Mouse (Mus musculus) heart, embryonic 14.5 days (tissue): ENCODE measurements around the gene Sipa1. TPM values are rescaled to one million over a fixed set of nuclear protein-coding genes. Genes with fewer than 3 reads are reported as not detected.

Experiments used
- ATAC-seq: fragments of 200-750 bp; cut with Nextera tagmentation; 2 replicates; pipeline ENCODE4 v1.8.0; 2017; ENCODE audit warnings: low read depth, moderate TSS enrichment; ENCODE audit not compliant: insufficient number of reproducible peaks, insufficient read depth, low FRiP score
- H3K27ac ChIP-seq, 2 experiments: fragments of 200-500 bp in 1 of 2; fragments of 300-500 bp in 1 of 2; sonication (generic) in 1 of 2; replicated peaks in 1 of 2; 2 replicates each; pipeline ENCODE4 v1.5.1; 2012 to 2014; ENCODE audit warnings: low read depth in 2 of 2, low read length in 2 of 2, control low read depth in 1 of 2, mild to moderate bottlenecking in 1 of 2, mixed read lengths in 1 of 2; ENCODE audit not compliant: control insufficient read depth in 1 of 2, insufficient read depth in 1 of 2
- H3K27me3 ChIP-seq: fragments of 300-500 bp; sonication (generic); 2 replicates; pipeline ENCODE4 v1.6.1; 2014; ENCODE audit warnings: mild to moderate bottlenecking, low read length, control low read depth; ENCODE audit not compliant: control insufficient read depth, insufficient read depth
- H3K36me3 ChIP-seq: fragments of 300-500 bp; sonication (generic); 2 replicates; pipeline ENCODE4 v1.6.1; 2014; ENCODE audit warnings: mild to moderate bottlenecking, control low read depth, low read length, mixed read lengths; ENCODE audit not compliant: control insufficient read depth, insufficient read depth
- H3K4me1 ChIP-seq, 2 experiments: fragments of 200-500 bp in 1 of 2; fragments of 300-500 bp in 1 of 2; sonication (generic) in 1 of 2; 2 replicates each; pipeline ENCODE4 v1.6.1; 2012 to 2014; ENCODE audit warnings: low read length in 2 of 2, control low read depth in 1 of 2, mixed read lengths in 1 of 2; ENCODE audit not compliant: control insufficient read depth in 2 of 2, insufficient read depth in 2 of 2
- H3K4me2 ChIP-seq: fragments of 300-500 bp; sonication (generic); 2 replicates; pipeline ENCODE4 v1.6.1; 2014; ENCODE audit warnings: mild to moderate bottlenecking, low read length
- H3K4me3 ChIP-seq, 2 experiments: fragments of 200-500 bp in 1 of 2; fragments of 300-500 bp in 1 of 2; sonication (generic) in 1 of 2; 2 replicates each; pipeline ENCODE4 v1.5.1; 2012 to 2014; ENCODE audit warnings: low read length in 2 of 2, mild to moderate bottlenecking in 2 of 2, control low read depth in 1 of 2, low read depth in 1 of 2, moderate library complexity in 1 of 2; ENCODE audit not compliant: control insufficient read depth in 1 of 2, insufficient read depth in 1 of 2
- H3K9ac ChIP-seq: fragments of 300-500 bp; sonication (generic); 2 replicates; pipeline ENCODE4 v1.6.1; 2014; ENCODE audit warnings: mild to moderate bottlenecking, low read length
- H3K9me3 ChIP-seq: fragments of 300-500 bp; sonication (generic); 2 replicates; pipeline ENCODE4 v1.6.1; 2016; ENCODE audit warnings: low read length, control low read depth; ENCODE audit not compliant: control insufficient read depth
- WGBS: fragments of 180-500 bp; shearing (Covaris S2); extraction: QIAGEN DNeasy Blood & Tissue Kit; methylation state at CpG from one replicate; pipeline ENCODE4 v1.1.7; 2014; 5-methylcytosine and 5-hydroxymethylcytosine counted together
- polyA plus RNA-seq: library from polyadenylated mRNA; unstranded; fragments of >200 nt; fragmentation: Nextera tagmentation; extraction: Ambion mirVana; gene quantifications from 2 replicates; pipeline ENCODE4 v1.2.1, GENCODE M21; 2014

The Sipa1 gene
- polyA plus RNA-seq, 1 experiment from 2014 or later = 16.7 TPM

DNA sequence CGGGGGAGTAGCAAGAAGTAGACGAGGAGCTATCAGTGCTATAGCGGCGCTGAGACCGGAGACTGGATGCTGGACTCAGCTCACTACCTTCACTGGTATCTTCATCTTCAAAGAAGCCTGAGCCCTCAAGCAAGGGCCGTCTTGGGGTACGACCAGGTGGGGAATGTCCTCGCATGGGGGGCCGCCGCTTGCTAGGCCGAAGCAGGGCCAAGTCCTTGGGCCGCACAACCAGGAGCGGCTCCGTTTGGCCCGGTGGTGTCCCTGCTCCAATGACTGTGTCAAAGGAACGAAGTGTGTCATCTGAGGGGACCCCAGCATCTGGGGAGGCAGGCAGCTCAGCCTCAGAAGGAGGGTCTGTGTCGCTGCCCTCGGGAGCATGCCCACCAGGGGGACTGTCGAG is 21.9 kb upstream of the Sipa1 start:
- Histone ChIP-seq H3K9me3 (no peaks in the 10 kb centered on the region), H3K4me2 (no peak overlapping the region), H3K9ac (no peak overlapping the region), H3K4me3 (no peak overlapping the region), H3K27ac (no peak overlapping the region), H3K4me1 (peaks cover 6 to 15% of the 10 kb centered on the region in 2 experiments), H3K27me3 (no peaks in the 10 kb centered on the region), H3K36me3 (peaks cover 68% of the 10 kb centered on the region)
- 89% methylated on average over 19 of the region's 19 CpGs for WGBS
- ATAC-seq = no peak

DNA sequence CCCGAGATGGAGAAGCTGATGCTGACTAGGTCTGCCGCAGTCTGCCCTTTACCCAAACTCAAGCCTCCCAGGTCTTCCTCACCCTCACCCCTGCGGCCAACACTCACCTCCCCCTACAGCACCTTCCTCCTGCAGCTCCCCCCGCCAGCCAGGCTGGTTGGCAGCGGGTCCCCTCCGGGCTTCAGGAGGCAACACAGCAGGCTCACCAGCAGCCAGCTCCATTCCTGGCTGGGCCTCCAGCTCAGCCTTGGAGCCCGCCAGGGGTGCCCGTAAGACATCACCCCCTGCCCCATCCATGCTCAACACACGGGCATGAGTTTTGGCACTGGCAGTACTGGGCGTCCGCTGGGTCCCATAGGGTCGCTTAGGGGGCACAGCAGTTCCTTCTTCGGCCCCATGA is 21.5 kb upstream of the Sipa1 start:
- peaks cover 72% of the 10 kb centered on the region for H3K36me3 ChIP-seq
- no peaks in the 10 kb centered on the region for H3K27me3 ChIP-seq
- H3K4me2 ChIP-seq = no peak overlapping the region
- no peak overlapping the region for H3K4me3 ChIP-seq
- H3K27ac ChIP-seq = no peak overlapping the region
- 90% methylated on average over 13 of the region's 13 CpGs for whole genome bisulfite sequencing
- H3K4me1 ChIP-seq = peaks cover 5 to 11% of the 10 kb centered on the region in 2 experiments
- H3K9ac ChIP-seq = no peak overlapping the region
- no peaks in the 10 kb centered on the region for H3K9me3 ChIP-seq
- no peak for ATAC-seq

DNA sequence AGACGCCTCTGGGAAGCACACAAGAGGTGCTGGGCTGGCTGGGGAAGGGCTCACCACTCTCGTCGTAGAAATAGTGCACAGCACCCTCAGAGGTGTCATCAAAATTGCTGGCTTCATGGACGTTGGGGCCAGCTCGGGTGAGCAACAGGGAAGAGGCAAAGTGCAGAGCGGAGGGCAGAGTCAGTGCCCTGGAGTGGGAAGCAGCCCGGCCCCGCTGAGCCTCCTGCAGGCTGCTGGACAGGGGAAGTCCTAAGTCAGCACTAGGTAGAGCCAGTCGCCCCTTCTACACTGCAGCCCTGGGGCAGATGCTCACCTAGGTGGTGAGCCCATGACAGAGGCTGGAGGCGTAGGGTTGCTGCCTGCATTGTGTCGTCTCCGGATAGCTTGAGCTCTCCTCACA is 20.7 kb upstream of the Sipa1 start:
- Histone ChIP-seq H3K4me1 (peaks cover 5 to 11% of the 10 kb centered on the region in 2 experiments), H3K27ac (no peak overlapping the region), H3K4me2 (no peak overlapping the region), H3K9me3 (no peaks in the 10 kb centered on the region), H3K27me3 (no peaks in the 10 kb centered on the region), H3K36me3 (peaks cover 80% of the 10 kb centered on the region), H3K4me3 (no peak overlapping the region), H3K9ac (no peak overlapping the region)
- ATAC-seq = no peak
- 91% methylated on average over 12 of the region's 12 CpGs for WGBS

DNA sequence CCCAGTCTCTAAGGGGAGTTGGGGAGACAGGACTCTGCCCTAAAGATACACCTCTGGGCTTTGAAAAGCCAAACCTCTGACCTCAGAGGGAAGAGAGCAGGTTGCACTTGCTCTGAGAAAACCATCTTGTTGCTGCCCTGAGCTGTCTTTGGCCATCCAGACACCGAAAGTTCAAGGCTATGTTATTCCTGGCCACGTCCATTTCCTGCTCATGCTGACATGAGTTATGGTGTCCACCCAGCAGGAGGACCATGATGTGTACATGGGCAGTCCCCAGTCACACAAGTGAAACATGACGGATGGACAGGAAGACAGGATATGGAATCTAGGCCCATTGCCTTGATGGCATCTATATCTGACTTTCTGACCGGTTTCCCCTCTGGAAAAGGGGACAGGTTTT is 16.9 kb upstream of the Sipa1 start:
- Histone ChIP-seq H3K9me3 (no peaks in the 10 kb centered on the region), H3K36me3 (peaks cover 96% of the 10 kb centered on the region), H3K4me1 (no peaks in the 10 kb centered on the region), H3K27ac (no peak overlapping the region), H3K27me3 (no peaks in the 10 kb centered on the region), H3K9ac (no peak overlapping the region), H3K4me2 (no peak overlapping the region), H3K4me3 (no peak overlapping the region)
- ATAC-seq = no peak
- WGBS = 72% methylated on average over 4 of the region's 4 CpGs

DNA sequence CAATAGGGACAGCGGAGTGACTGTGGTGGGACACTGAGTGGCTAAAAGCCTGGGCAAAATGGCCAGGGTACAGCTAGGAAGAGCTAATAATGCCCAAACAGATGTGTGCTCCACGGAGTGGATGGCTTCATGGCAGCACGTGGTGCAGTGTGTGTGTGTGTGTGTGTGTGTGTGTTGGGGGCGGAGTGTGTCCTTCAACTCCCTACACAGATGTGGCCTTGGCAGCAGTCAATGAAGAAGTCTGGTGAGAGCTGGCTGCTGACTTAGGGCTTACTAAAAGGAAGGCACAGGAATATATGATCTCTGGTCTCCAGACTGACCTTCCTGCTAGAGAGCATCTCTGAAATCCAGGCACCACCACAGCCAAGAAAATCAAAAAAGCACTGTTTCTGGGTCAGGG is 4.9 kb upstream of the Sipa1 start:
- WGBS = 91% methylated on average over 4 of the region's 4 CpGs
- peaks cover 3 to 7% of the 10 kb centered on the region in 2 experiments; a peak in 3 of 4 replicates for H3K4me1 ChIP-seq
- H3K27me3 ChIP-seq = no peaks in the 10 kb centered on the region
- H3K27ac ChIP-seq = no peak overlapping the region
- peaks cover 83% of the 10 kb centered on the region for H3K36me3 ChIP-seq
- H3K9me3 ChIP-seq = no peaks in the 10 kb centered on the region
- no peak overlapping the region for H3K9ac ChIP-seq
- no peak overlapping the region for H3K4me3 ChIP-seq
- ATAC-seq = no peak
- no peak overlapping the region for H3K4me2 ChIP-seq

DNA sequence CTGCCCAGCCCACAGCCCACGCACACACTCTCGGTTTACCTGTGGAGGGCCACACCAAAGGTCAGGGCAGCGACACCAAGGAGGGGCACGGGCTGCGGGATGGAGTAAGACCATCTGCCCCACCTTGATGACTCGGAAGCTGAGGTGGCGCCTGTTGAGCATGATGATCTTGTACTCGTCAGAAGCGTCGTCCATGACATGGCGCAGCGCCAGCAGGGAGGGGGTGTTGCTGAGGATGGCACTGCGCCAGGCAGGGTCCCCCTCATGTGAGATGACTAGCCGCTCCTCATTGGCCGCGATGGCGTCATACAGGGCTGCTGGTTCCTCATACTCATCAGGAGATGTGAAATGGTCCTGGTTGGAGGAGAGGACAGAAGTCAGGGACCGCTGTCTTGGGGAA is 2.9 kb upstream of the Sipa1 start:
- Histone ChIP-seq H3K27ac (no peak overlapping the region), H3K4me1 (peaks cover 10 to 21% of the 10 kb centered on the region in 2 experiments), H3K4me3 (no peak overlapping the region), H3K9ac (no peak overlapping the region), H3K36me3 (peaks cover 63% of the 10 kb centered on the region), H3K27me3 (no peaks in the 10 kb centered on the region), H3K4me2 (no peak overlapping the region), H3K9me3 (no peaks in the 10 kb centered on the region)
- WGBS = 89% methylated on average over 18 of the region's 18 CpGs
- ATAC-seq = no peak

DNA sequence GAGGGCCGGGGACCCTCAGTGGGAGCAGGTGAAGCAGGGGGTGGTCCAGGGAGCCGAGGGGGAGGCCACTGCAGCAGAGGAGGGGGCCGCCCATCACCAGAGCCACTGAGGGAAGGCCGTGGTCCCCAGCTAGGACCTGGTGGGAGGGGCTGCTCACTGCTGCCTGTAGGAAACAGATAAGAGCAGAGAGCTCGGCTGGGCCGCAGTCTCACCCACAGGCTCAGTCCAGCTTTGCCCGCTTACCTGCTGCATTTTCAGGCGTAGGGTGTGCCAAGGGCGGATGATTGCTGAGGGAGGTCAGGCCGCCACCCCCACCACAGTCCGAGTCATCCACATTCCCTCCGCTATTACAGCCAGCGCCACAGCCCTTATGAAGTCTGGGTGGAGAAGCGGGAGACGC is 2.0 kb upstream of the Sipa1 start:
- no peak overlapping the region for H3K27ac ChIP-seq
- peaks cover 54% of the 10 kb centered on the region for H3K36me3 ChIP-seq
- no peak overlapping the region for H3K4me3 ChIP-seq
- H3K9ac ChIP-seq = no peak overlapping the region
- 67% methylated on average over 15 of the region's 15 CpGs for WGBS
- H3K4me2 ChIP-seq = no peak overlapping the region
- H3K4me1 ChIP-seq = peaks cover 10 to 23% of the 10 kb centered on the region in 2 experiments
- no peak for ATAC-seq
- H3K9me3 ChIP-seq = no peaks in the 10 kb centered on the region
- no peaks in the 10 kb centered on the region for H3K27me3 ChIP-seq

DNA sequence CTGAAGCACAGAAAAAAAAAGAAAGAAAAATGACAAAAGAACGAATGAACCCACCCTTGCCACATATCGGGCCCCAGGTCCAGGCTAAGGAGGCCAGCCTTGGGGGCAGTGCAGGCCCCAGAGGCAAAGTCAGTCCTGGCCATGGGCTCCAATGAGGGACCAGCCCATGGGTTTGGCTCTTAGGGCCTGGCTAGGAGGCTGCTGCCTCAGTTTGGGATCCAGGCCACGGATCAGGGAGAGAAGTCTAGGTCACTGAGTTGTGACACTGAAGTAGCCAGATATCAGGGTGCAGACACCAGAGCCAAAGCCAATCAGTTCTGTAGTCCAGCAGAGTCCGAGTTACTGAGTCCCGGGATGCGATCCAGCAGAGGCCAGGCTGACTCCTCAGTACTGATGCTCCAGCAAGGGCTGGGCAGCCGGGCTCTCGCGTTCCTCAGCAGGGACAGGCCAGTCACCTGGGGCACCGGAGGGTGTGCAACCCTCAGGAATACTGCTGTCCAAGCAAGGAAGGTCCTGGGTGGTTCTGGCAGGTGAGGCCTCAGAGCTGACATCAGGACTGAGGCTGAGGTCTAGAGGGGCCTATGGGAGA is 1.3 kb upstream of the Sipa1 start:
- Histone ChIP-seq H3K4me3 (no peak overlapping the region), H3K4me1 (peaks cover 10 to 23% of the 10 kb centered on the region in 2 experiments), H3K4me2 (no peak overlapping the region), H3K27me3 (no peaks in the 10 kb centered on the region), H3K27ac (no peak overlapping the region), H3K36me3 (peaks cover 47% of the 10 kb centered on the region), H3K9me3 (no peaks in the 10 kb centered on the region), H3K9ac (no peak overlapping the region)
- no peak for ATAC-seq
- 92% methylated on average over 10 of the region's 10 CpGs for WGBS
